Mouse (Mus musculus): ENCODE results near the gene Olfr1029. TPM values are rescaled to one million over a fixed set of nuclear protein-coding genes. Genes with fewer than 3 reads are reported as not detected.

Gene Olfr1029
- total RNA-seq (2012; rRNA removed), result not detected in 2 replicates

DNA sequence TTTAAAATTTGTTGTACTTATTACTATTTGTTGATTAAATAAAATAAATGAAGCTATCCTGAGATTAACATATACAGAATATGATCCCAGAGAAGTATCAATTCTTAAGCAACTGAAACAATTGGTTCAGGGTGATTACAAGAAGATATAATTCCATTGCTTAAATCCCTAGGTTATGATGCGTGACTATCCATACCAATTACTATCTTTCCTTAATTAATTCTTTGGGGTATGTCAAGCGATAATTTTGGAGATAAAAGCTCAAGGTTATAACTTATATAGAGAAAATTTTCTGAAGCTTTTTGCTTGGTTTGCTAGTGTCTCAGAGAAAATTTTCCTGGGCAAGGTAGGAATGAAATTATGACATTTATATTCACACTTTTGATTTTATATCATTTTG is at the start of gene Olfr1029:
TSS of gene Olfr1029 (plus strand) at position 301 of the 400 bp plus-strand sequence.
- no peaks in the 10 kb centered on the region for H3K4me1 ChIP-seq (ENCODE audit: control insufficient read depth in 2 of 2, insufficient read depth in 2 of 2, low read length in 2 of 2, poor library complexity in 1 of 2)
- H3K9me3 ChIP-seq (ENCODE audit: control insufficient read depth, insufficient read depth, low read depth, low read length), result no peaks in the 10 kb centered on the region
- TF ChIP-seq ZNF384 (IDR thresholded peaks at IDR 0.05; ENCODE audit: low read depth, low read length) (no peak), HCFC1 (IDR thresholded peaks at IDR 0.05; ENCODE audit: borderline replicate concordance, insufficient read depth, low read length) (no peak), ZC3H11A (IDR thresholded peaks at IDR 0.05; ENCODE audit: borderline replicate concordance, low read depth, low read length) (no peak), CHD2 (IDR thresholded peaks at IDR 0.05; ENCODE audit: low read depth, low read length) (no peak), MAFK (IDR thresholded peaks at IDR 0.05; ENCODE audit: insufficient read depth, low read depth, low read length) (no peak)
- no peak within 1 kb of the TSS for H3K9ac ChIP-seq (ENCODE audit: insufficient read depth, low read depth, low read length, poor library complexity, severe bottlenecking)
- in situ Hi-C loops (cut with MboI; ENCODE audit: low sequenced_read_pairs in 2 of 2, unreplicated experiment in 2 of 2), result no loop called here
- DNase-seq (ENCODE audit: low read depth, low spot score), result no peak
- no peak within 1 kb of the TSS for H3K27ac ChIP-seq (ENCODE audit: insufficient read depth, low read depth, low read length, poor library complexity, severe bottlenecking)
- H3K36me3 ChIP-seq (ENCODE audit: control insufficient read depth, insufficient read depth, low read length, poor library complexity, severe bottlenecking), result no peaks in the 10 kb centered on the region
- H3K4me3 ChIP-seq (ENCODE audit: insufficient read depth in 1 of 2, low read depth in 1 of 2, low read length in 2 of 2, poor library complexity in 1 of 2, severe bottlenecking in 1 of 2), result no peak within 1 kb of the TSS

DNA sequence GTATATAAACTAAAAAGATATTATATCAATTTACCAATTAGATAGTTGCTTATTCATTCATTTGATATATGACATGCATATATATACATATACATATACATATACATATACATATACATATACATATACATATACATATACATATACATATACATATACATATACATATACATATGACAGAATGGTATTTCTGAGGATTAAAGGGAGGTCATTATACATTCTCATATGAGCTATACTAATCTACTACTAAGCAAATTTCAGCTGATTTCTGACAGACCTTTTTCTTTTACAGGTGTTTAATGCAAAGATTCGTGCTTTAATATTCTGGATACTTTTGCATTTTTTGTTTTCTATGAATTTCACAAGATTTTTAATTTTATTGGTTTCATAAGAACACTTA is 23.6 kb upstream of the Olfr1029 start, which contains the start of gene Olfr1028:
TSS of gene Olfr1028 (plus strand) at position 301 of the 400 bp plus-strand sequence.
- no peaks in the 10 kb centered on the region for H3K4me1 ChIP-seq (ENCODE audit: control insufficient read depth in 2 of 2, insufficient read depth in 2 of 2, low read length in 2 of 2, poor library complexity in 1 of 2)
- in situ Hi-C loops (cut with MboI; ENCODE audit: low sequenced_read_pairs in 2 of 2, unreplicated experiment in 2 of 2), result no loop called here
- no peak within 1 kb of the TSS for H3K27ac ChIP-seq (ENCODE audit: insufficient read depth, low read depth, low read length, poor library complexity, severe bottlenecking)
- no peak for TF ChIP-seq MAFK (IDR thresholded peaks at IDR 0.05; ENCODE audit: insufficient read depth, low read depth, low read length)
- no peak for TF ChIP-seq ZNF384 (IDR thresholded peaks at IDR 0.05; ENCODE audit: low read depth, low read length)
- no peak for TF ChIP-seq CHD2 (IDR thresholded peaks at IDR 0.05; ENCODE audit: low read depth, low read length)
- TF ChIP-seq ZC3H11A (IDR thresholded peaks at IDR 0.05; ENCODE audit: borderline replicate concordance, low read depth, low read length), result no peak
- TF ChIP-seq HCFC1 (IDR thresholded peaks at IDR 0.05; ENCODE audit: borderline replicate concordance, insufficient read depth, low read length), result no peak
- no peaks in the 10 kb centered on the region for H3K9me3 ChIP-seq (ENCODE audit: control insufficient read depth, insufficient read depth, low read depth, low read length)
- H3K36me3 ChIP-seq (ENCODE audit: control insufficient read depth, insufficient read depth, low read length, poor library complexity, severe bottlenecking), result no peaks in the 10 kb centered on the region
- no peak for DNase-seq (ENCODE audit: low read depth, low spot score)
- no peak within 1 kb of the TSS for H3K9ac ChIP-seq (ENCODE audit: insufficient read depth, low read depth, low read length, poor library complexity, severe bottlenecking)
- no peak within 1 kb of the TSS for H3K4me3 ChIP-seq (ENCODE audit: insufficient read depth in 1 of 2, low read depth in 1 of 2, low read length in 2 of 2, poor library complexity in 1 of 2, severe bottlenecking in 1 of 2)

- Histone ChIP-seq H3K9ac (ENCODE audit: insufficient read depth, low read depth, low read length, poor library complexity, severe bottlenecking) (no peak within 1 kb of the TSS), H3K4me1 (ENCODE audit: control insufficient read depth in 2 of 2, insufficient read depth in 2 of 2, low read length in 2 of 2, poor library complexity in 1 of 2) (no peaks in the 10 kb centered on the region), H3K9me3 (ENCODE audit: control insufficient read depth, insufficient read depth, low read depth, low read length) (no peaks in the 10 kb centered on the region), H3K4me3 (ENCODE audit: insufficient read depth in 1 of 2, low read depth in 1 of 2, low read length in 2 of 2, poor library complexity in 1 of 2, severe bottlenecking in 1 of 2) (no peak within 1 kb of the TSS), H3K36me3 (ENCODE audit: control insufficient read depth, insufficient read depth, low read length, poor library complexity, severe bottlenecking) (no peaks in the 10 kb centered on the region), H3K27ac (ENCODE audit: insufficient read depth, low read depth, low read length, poor library complexity, severe bottlenecking) (no peak within 1 kb of the TSS)
- in situ Hi-C loops (cut with MboI; ENCODE audit: low sequenced_read_pairs in 2 of 2, unreplicated experiment in 2 of 2), result no loop called here
- no peak for TF ChIP-seq CHD2 (IDR thresholded peaks at IDR 0.05; ENCODE audit: low read depth, low read length)
- TF ChIP-seq MAFK (IDR thresholded peaks at IDR 0.05; ENCODE audit: insufficient read depth, low read depth, low read length), result no peak
- no peak for TF ChIP-seq ZNF384 (IDR thresholded peaks at IDR 0.05; ENCODE audit: low read depth, low read length)
- no peak for TF ChIP-seq HCFC1 (IDR thresholded peaks at IDR 0.05; ENCODE audit: borderline replicate concordance, insufficient read depth, low read length)
- TF ChIP-seq ZC3H11A (IDR thresholded peaks at IDR 0.05; ENCODE audit: borderline replicate concordance, low read depth, low read length), result no peak
- no peak for DNase-seq (ENCODE audit: low read depth, low spot score)
Measured at GRCm38 (mm10) chr2:85978976-85979375, 5.3 kb downstream of the Olfr1029 start, which contains the start of gene Olfr1030. Gene Olfr1030, plus strand, starts transcription at chr2:85979276.

DNA sequence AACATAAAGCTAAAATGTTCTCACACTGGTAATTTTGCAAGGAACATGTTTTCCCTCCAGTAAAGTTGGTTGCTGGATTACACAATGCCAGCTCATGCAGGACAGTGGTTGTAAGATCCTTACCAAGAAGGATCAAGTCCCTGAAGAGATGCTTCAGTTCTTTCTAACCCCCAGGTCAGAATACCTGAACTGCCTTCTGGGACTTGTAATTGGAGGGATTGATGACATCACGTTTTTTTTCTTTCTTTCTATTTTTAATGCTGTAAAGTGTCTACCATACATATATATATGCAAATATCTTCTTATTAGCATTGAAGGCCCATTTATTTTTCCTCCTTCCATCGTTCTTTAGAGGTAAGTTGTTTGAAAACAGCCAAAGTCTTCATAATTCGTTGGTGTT is 16.3 kb downstream of the Olfr1029 start, which contains the start of gene Olfr1031:
TSS of gene Olfr1031 (plus strand) at position 301 of the 400 bp plus-strand sequence.
- Histone ChIP-seq H3K4me3 (ENCODE audit: insufficient read depth in 1 of 2, low read depth in 1 of 2, low read length in 2 of 2, poor library complexity in 1 of 2, severe bottlenecking in 1 of 2) (no peak within 1 kb of the TSS), H3K9me3 (ENCODE audit: control insufficient read depth, insufficient read depth, low read depth, low read length) (no peaks in the 10 kb centered on the region), H3K9ac (ENCODE audit: insufficient read depth, low read depth, low read length, poor library complexity, severe bottlenecking) (no peak within 1 kb of the TSS), H3K36me3 (ENCODE audit: control insufficient read depth, insufficient read depth, low read length, poor library complexity, severe bottlenecking) (no peaks in the 10 kb centered on the region), H3K27ac (ENCODE audit: insufficient read depth, low read depth, low read length, poor library complexity, severe bottlenecking) (no peak within 1 kb of the TSS), H3K4me1 (ENCODE audit: control insufficient read depth in 2 of 2, insufficient read depth in 2 of 2, low read length in 2 of 2, poor library complexity in 1 of 2) (no peaks in the 10 kb centered on the region)
- in situ Hi-C loops (cut with MboI; ENCODE audit: low sequenced_read_pairs in 2 of 2, unreplicated experiment in 2 of 2), result no loop called here
- TF ChIP-seq ZNF384 (IDR thresholded peaks at IDR 0.05; ENCODE audit: low read depth, low read length), result no peak
- TF ChIP-seq ZC3H11A (IDR thresholded peaks at IDR 0.05; ENCODE audit: borderline replicate concordance, low read depth, low read length), result no peak
- TF ChIP-seq CHD2 (IDR thresholded peaks at IDR 0.05; ENCODE audit: low read depth, low read length), result no peak
- no peak for TF ChIP-seq MAFK (IDR thresholded peaks at IDR 0.05; ENCODE audit: insufficient read depth, low read depth, low read length)
- no peak for TF ChIP-seq HCFC1 (IDR thresholded peaks at IDR 0.05; ENCODE audit: borderline replicate concordance, insufficient read depth, low read length)
- no peak for DNase-seq (ENCODE audit: low read depth, low spot score)

All from ES-E14 (cell line).